Mouse (Mus musculus): ENCODE results near the gene Gm6614. TPM values are rescaled to one million over a fixed set of nuclear protein-coding genes. Genes with fewer than 3 reads are reported as not detected.

Gm6614 gene
- polyA plus RNA-seq (2015; fragmentation: Illumina TruSeq; extraction: RNeasy Lipid Tissue Mini Kit (QIAGEN cat#74804); ENCODE audit: insufficient read depth, low read depth, low replicate concordance): not detected

GRCm38 (mm10) chr6:142011364-142011955 is at the start of gene Gm6614:
Gene Gm6614, minus strand, starts transcription at chr6:142011414.

DNA sequence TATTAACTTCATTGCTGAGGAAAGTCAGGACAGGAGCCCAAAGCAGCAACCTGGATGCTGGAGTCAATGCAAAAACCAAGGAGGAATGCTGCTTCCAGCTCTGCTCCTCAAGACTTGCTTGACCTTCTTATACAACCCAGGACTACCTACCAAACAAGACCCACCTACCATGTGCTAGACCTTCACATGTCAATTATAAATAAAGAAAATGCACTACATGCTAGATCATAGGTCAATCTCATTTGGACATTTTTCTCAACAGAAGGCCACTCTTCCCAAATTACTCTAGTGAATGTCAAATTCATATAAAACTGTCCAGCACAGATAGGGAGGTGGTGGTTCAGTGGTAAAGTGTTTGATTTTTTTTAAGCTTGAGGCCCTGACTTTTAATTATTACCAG is 64.4 kb downstream of the Gm6614 start, which contains the start of gene Slco1a1:
Gene Slco1a1, minus strand, starts transcription at position 101 of the 400 bp plus-strand sequence.

Other genes with a start within 250 kb of the Gm6614 start
- not detected for gene Gm5724, start 237.6 kb downstream of the Gm6614 start, polyA plus RNA-seq (2015; fragmentation: Illumina TruSeq; extraction: RNeasy Lipid Tissue Mini Kit (QIAGEN cat#74804); ENCODE audit: insufficient read depth, low read depth, low replicate concordance)
- 0.20 TPM for gene Slco1a4, start 155.2 kb downstream of the Gm6614 start, polyA plus RNA-seq (2015; fragmentation: Illumina TruSeq; extraction: RNeasy Lipid Tissue Mini Kit (QIAGEN cat#74804); ENCODE audit: insufficient read depth, low read depth, low replicate concordance)
- not detected for gene Slco1a1, start 64.5 kb downstream of the Gm6614 start, polyA plus RNA-seq (2015; fragmentation: Illumina TruSeq; extraction: RNeasy Lipid Tissue Mini Kit (QIAGEN cat#74804); ENCODE audit: insufficient read depth, low read depth, low replicate concordance)
- 1.0 TPM for gene Slco1a6, start 197.1 kb upstream of the Gm6614 start, polyA plus RNA-seq (2015; fragmentation: Illumina TruSeq; extraction: RNeasy Lipid Tissue Mini Kit (QIAGEN cat#74804); ENCODE audit: insufficient read depth, low read depth, low replicate concordance)

Measured in pancreas, adult 10 weeks (tissue).